Mouse (Mus musculus): ENCODE results near the gene Zfp551. TPM values are rescaled to one million over a fixed set of nuclear protein-coding genes. Genes with fewer than 3 reads are reported as not detected.

Gene Zfp551
- 2.6 and 3.2 TPM in 2 replicates for polyA plus RNA-seq (2015; fragmentation: Nextera tagmentation; extraction: Ambion mirVana)

DNA sequence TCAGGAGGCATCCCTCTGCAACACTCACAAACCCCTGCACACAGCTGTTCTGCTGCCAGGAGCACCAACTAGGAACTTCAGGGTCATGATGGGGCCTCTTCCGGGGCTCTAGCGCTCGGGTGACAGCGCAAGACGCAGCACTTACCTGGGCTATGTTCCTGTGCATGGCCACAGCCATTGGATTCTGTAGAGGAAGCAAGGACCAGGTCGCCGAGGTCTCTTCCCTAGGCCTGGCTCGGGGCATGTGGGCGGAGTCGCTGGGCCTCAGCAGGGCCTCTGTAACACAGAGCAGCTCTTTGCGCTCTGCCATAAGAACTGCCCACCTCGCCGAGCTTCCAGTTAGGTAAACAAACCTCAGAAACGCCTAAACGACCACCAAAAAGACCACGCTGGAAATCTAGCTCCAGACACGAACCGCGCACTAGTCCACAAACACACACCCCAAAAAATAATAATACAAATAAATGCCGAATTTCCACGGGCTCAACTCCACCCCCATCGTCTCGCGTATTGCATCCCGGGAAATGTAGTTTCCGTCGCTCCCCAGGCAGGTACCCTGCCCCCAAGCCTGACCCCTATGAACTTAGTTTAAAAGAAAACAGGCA, at the start of gene Zfp551:
TSS of gene Zfp551 (minus strand) at position 507 of the 605 bp plus-strand sequence.
- peak; percentile 52 for DNase-seq (ENCODE audit: low spot score)

- no peak for DNase-seq (ENCODE audit: low spot score)
These were observed 304 bp upstream of the Zfp551 start for GRCm38 (mm10) chr7:12422855-12423254.

GRCm38 (mm10) chr7:12421741-12422140, 810 bp downstream of the Zfp551 start:
- DNase-seq (ENCODE audit: low spot score): no peak

- DNase-seq (ENCODE audit: low spot score): no peak
These were observed 53.4 kb downstream of the Zfp551 start, which contains the start of gene Vmn1r84 for GRCm38 (mm10) chr7:12369173-12369572. Gene Vmn1r84, minus strand, starts transcription at chr7:12369273.

Other genes starting within 250 kb of the Zfp551 start
- gene Vmn1r80, start 233.5 kb downstream of the Zfp551 start, polyA plus RNA-seq (2015; fragmentation: Nextera tagmentation; extraction: Ambion mirVana): not detected in 2 replicates
- gene Vmn1r81, start 154.5 kb downstream of the Zfp551 start, polyA plus RNA-seq (2015; fragmentation: Nextera tagmentation; extraction: Ambion mirVana): not detected in 2 replicates
- not detected in 2 replicates for gene Vmn1r82, start 122.3 kb downstream of the Zfp551 start, polyA plus RNA-seq (2015; fragmentation: Nextera tagmentation; extraction: Ambion mirVana)
- not detected in 2 replicates for gene Vmn1r83, start 93.3 kb downstream of the Zfp551 start, polyA plus RNA-seq (2015; fragmentation: Nextera tagmentation; extraction: Ambion mirVana)
- gene Vmn1r84, start 53.5 kb downstream of the Zfp551 start, polyA plus RNA-seq (2015; fragmentation: Nextera tagmentation; extraction: Ambion mirVana): not detected in 2 replicates
- 13.9 and 14.6 TPM in 2 replicates for gene Zfp606, start 55.5 kb upstream of the Zfp551 start, polyA plus RNA-seq (2015; fragmentation: Nextera tagmentation; extraction: Ambion mirVana)
- not detected in 2 replicates for gene 2900092C05Rik, start 89.8 kb upstream of the Zfp551 start, polyA plus RNA-seq (2015; fragmentation: Nextera tagmentation; extraction: Ambion mirVana)
- gene Vmn2r53, start 186.0 kb upstream of the Zfp551 start, polyA plus RNA-seq (2015; fragmentation: Nextera tagmentation; extraction: Ambion mirVana): under 0.01 TPM in 1 of 2 replicates, not detected in the other
- gene Vmn2r54, start 217.6 kb upstream of the Zfp551 start, polyA plus RNA-seq (2015; fragmentation: Nextera tagmentation; extraction: Ambion mirVana): not detected in 2 replicates